Mouse (Mus musculus): ENCODE measurements around the gene Dmd. TPM values are rescaled to one million over a fixed set of nuclear protein-coding genes. Genes with fewer than 3 reads are reported as not detected.

Gene Dmd
- 18.8 and 21.4 TPM in 2 replicates for polyA plus RNA-seq (2014; fragmentation: Nextera tagmentation; extraction: Ambion mirVana)

DNA sequence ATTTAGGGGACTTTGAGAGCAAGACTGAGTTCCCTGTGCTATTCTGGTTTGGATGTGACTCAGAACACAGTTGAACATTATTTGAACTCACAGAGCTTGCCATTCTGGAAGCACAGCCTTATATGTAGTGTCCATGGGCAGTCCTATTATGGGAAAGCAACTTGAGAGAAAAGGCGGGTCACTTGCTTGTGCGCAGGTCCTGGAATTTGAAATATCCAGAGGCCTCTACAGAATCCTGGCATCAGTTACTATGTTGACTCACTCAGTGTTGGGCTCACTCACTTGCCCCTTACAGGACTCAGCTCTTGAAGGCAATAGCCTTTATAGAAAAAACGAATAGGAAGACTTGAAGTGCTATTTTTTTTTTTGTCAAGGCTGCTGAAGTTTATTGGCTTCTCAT, at the start of gene Dmd:
Gene Dmd (plus strand): TSS at position 241 of the 400 bp plus-strand sequence.
- no peaks in the 10 kb centered on the region for H3K27me3 ChIP-seq (ENCODE audit: control insufficient read depth, insufficient read depth, low read length)
- 72% methylated on average over 3 of the region's 3 CpGs for WGBS
- no peak within 1 kb of the TSS for H3K27ac ChIP-seq (ENCODE audit: low read depth, low read length)
- H3K4me1 ChIP-seq (ENCODE audit: control insufficient read depth, insufficient read depth, low read length): no peaks in the 10 kb centered on the region
- no peak for DNase-seq (ENCODE audit: low spot score)
- no peak within 1 kb of the TSS for H3K4me3 ChIP-seq (ENCODE audit: low read depth, low read length)
- ATAC-seq (ENCODE audit: insufficient read depth, low FRiP score, low TSS enrichment): no peak
- no peak within 1 kb of the TSS for H3K9ac ChIP-seq (ENCODE audit: low read length)
- no peak within 1 kb of the TSS for H3K4me2 ChIP-seq (ENCODE audit: low read depth)
- no peaks in the 10 kb centered on the region for H3K9me3 ChIP-seq (ENCODE audit: control insufficient read depth, low read length)
- H3K36me3 ChIP-seq (ENCODE audit: control insufficient read depth, insufficient read depth, low read length): no peaks in the 10 kb centered on the region

DNA sequence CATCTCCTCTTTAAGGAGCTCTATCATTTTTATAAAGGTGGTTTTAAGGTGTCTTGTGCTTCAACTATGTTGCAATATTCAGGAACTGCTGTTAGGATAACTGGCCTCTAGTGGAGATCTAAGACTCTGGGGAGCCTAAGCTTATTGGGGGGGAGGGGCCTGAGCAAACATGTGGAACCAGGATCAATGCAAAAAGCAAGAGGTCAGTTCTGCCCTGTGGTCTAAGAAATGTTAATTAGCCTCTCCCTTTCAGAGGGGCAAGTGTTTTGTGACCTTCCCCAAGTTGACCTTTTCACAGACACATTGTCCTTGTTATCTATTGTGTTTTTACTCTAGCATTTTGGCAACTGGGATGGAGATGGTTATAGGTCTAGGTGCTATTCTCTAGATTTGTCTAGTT, 47.2 kb upstream of the Dmd start:
- no peaks in the 10 kb centered on the region for H3K36me3 ChIP-seq (ENCODE audit: control insufficient read depth, insufficient read depth, low read length)
- H3K4me1 ChIP-seq (ENCODE audit: control insufficient read depth, insufficient read depth, low read length): no peaks in the 10 kb centered on the region
- no peak overlapping the region for H3K4me3 ChIP-seq (ENCODE audit: low read depth, low read length)
- H3K9ac ChIP-seq (ENCODE audit: low read length): no peak overlapping the region
- H3K27ac ChIP-seq (ENCODE audit: low read depth, low read length): no peak overlapping the region
- no peak for ATAC-seq (ENCODE audit: insufficient read depth, low FRiP score, low TSS enrichment)
- no peaks in the 10 kb centered on the region for H3K27me3 ChIP-seq (ENCODE audit: control insufficient read depth, insufficient read depth, low read length)
- no peak overlapping the region for H3K4me2 ChIP-seq (ENCODE audit: low read depth)
- DNase-seq (ENCODE audit: low spot score): no peak
- no peaks in the 10 kb centered on the region for H3K9me3 ChIP-seq (ENCODE audit: control insufficient read depth, low read length)

DNA sequence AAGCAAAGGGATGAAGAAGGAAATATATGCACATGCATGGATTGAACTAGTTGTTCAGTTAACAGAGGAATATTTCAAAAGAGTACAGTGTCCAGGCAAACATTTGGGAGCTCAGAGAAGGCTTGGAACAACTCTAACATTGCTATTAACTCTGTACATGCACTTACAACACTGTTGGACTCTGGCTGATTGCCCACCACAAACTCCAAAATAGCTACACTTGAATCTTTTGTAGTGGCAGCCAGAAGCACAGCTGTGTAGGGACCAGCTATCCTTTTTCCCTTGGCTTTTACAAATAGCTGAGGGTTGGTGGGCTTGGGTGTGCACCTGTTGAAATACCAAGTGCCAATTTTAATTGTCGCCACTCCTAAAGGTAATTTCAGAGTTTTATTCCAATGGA, 39.0 kb downstream of the Dmd start:
- H3K27ac ChIP-seq (ENCODE audit: low read depth, low read length): no peak overlapping the region
- H3K4me3 ChIP-seq (ENCODE audit: low read depth, low read length): no peak overlapping the region
- no peaks in the 10 kb centered on the region for H3K36me3 ChIP-seq (ENCODE audit: control insufficient read depth, insufficient read depth, low read length)
- no peak overlapping the region for H3K9ac ChIP-seq (ENCODE audit: low read length)
- H3K4me2 ChIP-seq (ENCODE audit: low read depth): no peak overlapping the region
- DNase-seq (ENCODE audit: low spot score) (no peak), ATAC-seq (ENCODE audit: insufficient read depth, low FRiP score, low TSS enrichment) (no peak)
- no peaks in the 10 kb centered on the region for H3K9me3 ChIP-seq (ENCODE audit: control insufficient read depth, low read length)
- H3K27me3 ChIP-seq (ENCODE audit: control insufficient read depth, insufficient read depth, low read length): no peaks in the 10 kb centered on the region
- whole genome bisulfite sequencing: 97% methylated on average over 1 of the region's 1 CpGs
- no peaks in the 10 kb centered on the region for H3K4me1 ChIP-seq (ENCODE audit: control insufficient read depth, insufficient read depth, low read length)

DNA sequence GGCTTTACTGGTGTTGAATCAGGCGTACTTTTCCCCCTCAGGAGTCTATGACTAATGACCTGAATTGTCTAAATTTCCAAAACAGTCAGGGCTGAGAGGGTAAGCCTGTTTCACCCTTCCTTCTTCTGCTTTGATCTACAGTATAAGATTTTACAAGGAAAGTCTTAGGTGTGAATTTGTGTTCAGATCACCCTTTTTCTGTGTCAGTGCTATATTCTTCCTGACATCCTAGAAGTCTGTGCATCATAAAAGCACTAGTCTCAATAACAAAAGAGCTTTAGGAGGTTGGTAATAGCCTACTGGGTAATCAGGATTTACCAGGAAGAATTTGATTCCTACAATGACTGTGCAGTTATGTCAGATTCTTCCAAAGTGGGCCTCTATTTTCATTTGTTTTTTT, 101.5 kb downstream of the Dmd start:
- 66% methylated on average over 1 of the region's 1 CpGs for WGBS
- H3K4me2 ChIP-seq (ENCODE audit: low read depth): no peak overlapping the region
- ATAC-seq (ENCODE audit: insufficient read depth, low FRiP score, low TSS enrichment): no peak

DNA sequence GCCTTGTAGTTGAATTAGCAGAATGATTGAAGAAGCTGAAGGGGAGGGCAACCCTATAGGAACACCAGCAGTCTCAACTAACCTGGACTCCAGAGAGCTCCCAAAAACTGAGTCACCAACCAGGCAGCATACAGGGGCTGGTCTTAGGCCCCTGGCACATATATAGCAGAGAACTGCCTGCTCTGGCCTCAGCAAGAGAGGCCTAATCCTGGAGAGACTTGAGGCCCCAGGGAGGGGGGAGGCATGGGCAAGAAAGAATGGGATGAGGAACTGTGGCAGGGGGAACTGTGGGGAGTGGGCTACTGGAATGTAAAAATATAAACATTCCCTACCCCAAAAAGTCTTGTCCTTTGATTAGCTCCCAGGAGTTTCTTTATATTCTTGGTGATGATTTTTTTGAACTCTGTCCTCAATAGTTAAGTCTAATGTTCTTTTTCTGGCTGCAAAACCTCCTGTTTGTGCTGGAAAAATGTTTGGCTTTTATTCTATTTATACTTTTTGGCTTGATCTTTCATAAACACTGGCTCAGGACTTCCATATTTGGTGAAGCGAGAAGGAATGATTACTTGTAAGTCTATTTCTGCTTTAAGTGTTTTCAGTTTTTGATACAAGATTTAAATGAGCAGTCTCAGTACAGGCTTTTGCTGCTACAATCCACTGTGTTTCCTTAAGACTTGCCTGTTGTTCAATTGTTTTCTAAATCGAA, 167.7 kb downstream of the Dmd start:
- no peak overlapping the region for H3K4me3 ChIP-seq (ENCODE audit: low read depth, low read length)
- H3K36me3 ChIP-seq (ENCODE audit: control insufficient read depth, insufficient read depth, low read length): no peaks in the 10 kb centered on the region
- 74% methylated on average over 2 of the region's 2 CpGs for WGBS

More for the DNA sequence above, 101.5 kb downstream of the Dmd start:
- no peak for DNase-seq (ENCODE audit: low spot score)
- Histone ChIP-seq H3K4me1 (ENCODE audit: control insufficient read depth, insufficient read depth, low read length) (no peaks in the 10 kb centered on the region), H3K36me3 (ENCODE audit: control insufficient read depth, insufficient read depth, low read length) (no peaks in the 10 kb centered on the region), H3K27me3 (ENCODE audit: control insufficient read depth, insufficient read depth, low read length) (no peaks in the 10 kb centered on the region), H3K9ac (ENCODE audit: low read length) (no peak overlapping the region), H3K27ac (ENCODE audit: low read depth, low read length) (no peak overlapping the region), H3K9me3 (ENCODE audit: control insufficient read depth, low read length) (no peaks in the 10 kb centered on the region), H3K4me3 (ENCODE audit: low read depth, low read length) (no peak overlapping the region)

DNA sequence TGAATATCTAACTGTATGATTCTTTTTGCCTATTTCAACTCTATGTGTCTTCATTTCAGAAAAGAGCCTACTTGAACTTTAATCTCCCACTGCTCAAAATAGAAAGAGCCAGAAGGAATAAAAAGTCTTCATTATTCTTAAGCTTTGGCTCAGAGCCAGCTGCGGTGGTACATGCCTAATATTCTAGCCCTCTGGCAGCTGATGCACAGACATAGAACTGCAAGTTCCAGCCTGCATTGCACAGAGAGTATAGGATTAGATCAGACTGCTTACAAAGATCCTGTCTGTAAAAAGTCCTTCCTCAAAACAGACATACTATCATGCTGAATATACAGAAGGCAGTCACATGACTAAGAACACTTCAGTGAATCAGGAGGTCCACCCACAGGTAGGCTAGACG, 168.5 kb downstream of the Dmd start:
- 84% methylated on average over 2 of the region's 2 CpGs for WGBS
- Histone ChIP-seq H3K27me3 (ENCODE audit: control insufficient read depth, insufficient read depth, low read length) (no peaks in the 10 kb centered on the region), H3K4me3 (ENCODE audit: low read depth, low read length) (no peak overlapping the region), H3K4me1 (ENCODE audit: control insufficient read depth, insufficient read depth, low read length) (no peaks in the 10 kb centered on the region), H3K4me2 (ENCODE audit: low read depth) (no peak overlapping the region), H3K9me3 (ENCODE audit: control insufficient read depth, low read length) (no peaks in the 10 kb centered on the region), H3K27ac (ENCODE audit: low read depth, low read length) (no peak overlapping the region), H3K36me3 (ENCODE audit: control insufficient read depth, insufficient read depth, low read length) (no peaks in the 10 kb centered on the region), H3K9ac (ENCODE audit: low read length) (no peak overlapping the region)
- ATAC-seq (ENCODE audit: insufficient read depth, low FRiP score, low TSS enrichment): no peak
- DNase-seq (ENCODE audit: low spot score): no peak

More for the DNA sequence above, 167.7 kb downstream of the Dmd start:
- DNase-seq (ENCODE audit: low spot score) (no peak), ATAC-seq (ENCODE audit: insufficient read depth, low FRiP score, low TSS enrichment) (no peak)
- no peaks in the 10 kb centered on the region for H3K4me1 ChIP-seq (ENCODE audit: control insufficient read depth, insufficient read depth, low read length)
- no peak overlapping the region for H3K4me2 ChIP-seq (ENCODE audit: low read depth)
- no peak overlapping the region for H3K9ac ChIP-seq (ENCODE audit: low read length)
- H3K27ac ChIP-seq (ENCODE audit: low read depth, low read length): no peak overlapping the region
- H3K27me3 ChIP-seq (ENCODE audit: control insufficient read depth, insufficient read depth, low read length): no peaks in the 10 kb centered on the region
- no peaks in the 10 kb centered on the region for H3K9me3 ChIP-seq (ENCODE audit: control insufficient read depth, low read length)

DNA sequence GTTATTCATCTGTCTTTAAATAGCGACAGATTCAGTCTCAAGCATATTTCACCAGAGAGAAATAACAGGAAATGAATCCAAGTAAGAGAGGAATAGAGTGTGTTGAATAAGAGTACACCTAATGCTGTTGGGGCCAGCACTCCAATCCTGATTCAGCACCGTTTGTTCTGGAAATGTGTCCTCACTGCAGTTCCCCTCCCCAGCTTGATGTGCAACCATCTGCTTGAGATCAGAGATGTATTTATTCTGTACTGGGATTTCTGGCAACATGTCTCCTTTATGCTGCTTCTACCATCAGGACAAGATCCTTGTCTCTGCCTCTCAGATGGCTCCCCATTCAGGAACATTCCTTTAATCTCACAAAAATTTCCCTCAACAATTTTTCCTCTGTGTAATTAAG, 271.9 kb downstream of the Dmd start:
- H3K27ac ChIP-seq (ENCODE audit: low read depth, low read length): no peak overlapping the region
- no peak overlapping the region for H3K4me3 ChIP-seq (ENCODE audit: low read depth, low read length)
- no peaks in the 10 kb centered on the region for H3K27me3 ChIP-seq (ENCODE audit: control insufficient read depth, insufficient read depth, low read length)
- 72% methylated on average over 2 of the region's 2 CpGs for WGBS
- no peak for DNase-seq (ENCODE audit: low spot score)
- no peaks in the 10 kb centered on the region for H3K36me3 ChIP-seq (ENCODE audit: control insufficient read depth, insufficient read depth, low read length)
- H3K4me2 ChIP-seq (ENCODE audit: low read depth): no peak overlapping the region
- H3K4me1 ChIP-seq (ENCODE audit: control insufficient read depth, insufficient read depth, low read length): no peaks in the 10 kb centered on the region
- H3K9ac ChIP-seq (ENCODE audit: low read length): no peak overlapping the region
- no peaks in the 10 kb centered on the region for H3K9me3 ChIP-seq (ENCODE audit: control insufficient read depth, low read length)
- no peak for ATAC-seq (ENCODE audit: insufficient read depth, low FRiP score, low TSS enrichment)

DNA sequence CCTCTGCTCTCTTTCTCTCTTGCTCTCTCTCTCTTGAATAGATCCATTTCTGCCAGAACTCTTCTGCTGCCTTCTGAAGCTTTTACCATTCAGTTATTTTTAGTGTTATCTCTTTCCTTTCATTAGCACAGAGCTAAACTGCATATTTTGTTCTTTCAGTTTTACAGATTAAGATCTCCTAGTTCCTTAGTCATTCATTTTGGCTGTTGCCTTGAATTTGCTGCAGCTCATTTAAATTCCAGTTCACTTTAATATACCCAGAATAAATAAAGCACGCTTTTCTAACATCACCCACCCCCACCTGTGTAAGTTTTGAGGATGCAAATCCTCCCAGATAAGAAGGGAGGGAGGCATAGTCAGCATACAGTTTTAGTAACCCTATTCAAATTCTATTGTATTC, 272.4 kb downstream of the Dmd start:
- Histone ChIP-seq H3K27me3 (ENCODE audit: control insufficient read depth, insufficient read depth, low read length) (no peaks in the 10 kb centered on the region), H3K4me2 (ENCODE audit: low read depth) (no peak overlapping the region), H3K27ac (ENCODE audit: low read depth, low read length) (no peak overlapping the region), H3K9me3 (ENCODE audit: control insufficient read depth, low read length) (no peaks in the 10 kb centered on the region), H3K4me1 (ENCODE audit: control insufficient read depth, insufficient read depth, low read length) (no peaks in the 10 kb centered on the region), H3K9ac (ENCODE audit: low read length) (no peak overlapping the region), H3K4me3 (ENCODE audit: low read depth, low read length) (no peak overlapping the region), H3K36me3 (ENCODE audit: control insufficient read depth, insufficient read depth, low read length) (no peaks in the 10 kb centered on the region)
- DNase-seq (ENCODE audit: low spot score) (no peak), ATAC-seq (ENCODE audit: insufficient read depth, low FRiP score, low TSS enrichment) (no peak)
- 60% methylated on average over 1 of the region's 1 CpGs for WGBS

DNA sequence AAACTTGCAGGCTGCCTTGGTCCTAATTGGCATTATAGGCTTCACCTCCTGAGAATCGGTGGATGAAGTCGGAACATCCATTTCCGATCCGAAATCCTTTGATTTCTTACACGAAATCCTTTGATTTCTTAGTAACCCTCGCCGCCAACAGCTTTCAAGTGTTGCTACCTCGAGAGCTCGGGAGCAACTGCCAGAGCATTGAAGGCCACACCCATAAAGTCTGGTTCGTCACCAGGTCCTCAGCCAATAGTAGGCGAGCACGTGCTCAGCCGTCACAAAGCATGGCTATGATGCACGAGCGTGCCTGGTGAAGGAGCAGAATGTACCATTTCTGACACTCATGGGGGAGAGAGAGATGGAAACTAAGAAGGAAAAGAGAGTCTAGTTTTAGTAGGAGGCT, 538.9 kb downstream of the Dmd start, which contains the start of gene Tsga8:
Gene Tsga8 (minus strand): TSS at position 327 of the 400 bp plus-strand sequence.
- Histone ChIP-seq H3K9ac (ENCODE audit: low read length) (no peak within 1 kb of the TSS), H3K27me3 (ENCODE audit: control insufficient read depth, insufficient read depth, low read length) (no peaks in the 10 kb centered on the region), H3K36me3 (ENCODE audit: control insufficient read depth, insufficient read depth, low read length) (no peaks in the 10 kb centered on the region), H3K9me3 (ENCODE audit: control insufficient read depth, low read length) (no peaks in the 10 kb centered on the region), H3K4me2 (ENCODE audit: low read depth) (no peak within 1 kb of the TSS), H3K27ac (ENCODE audit: low read depth, low read length) (no peak within 1 kb of the TSS), H3K4me3 (ENCODE audit: low read depth, low read length) (no peak within 1 kb of the TSS), H3K4me1 (ENCODE audit: control insufficient read depth, insufficient read depth, low read length) (no peaks in the 10 kb centered on the region)
- DNase-seq (ENCODE audit: low spot score) (no peak), ATAC-seq (ENCODE audit: insufficient read depth, low FRiP score, low TSS enrichment) (no peak)
- 90% methylated on average over 15 of the region's 15 CpGs for WGBS
